Mouse (Mus musculus) liver, postnatal 0 days (tissue): Measurements from ENCODE around the gene Limd2.

Experiments used
- CTCF ChIP-seq: sonication (generic); IDR thresholded peaks from 2 replicates; pipeline ENCODE4 v1.5.1; 2016; ENCODE audit warnings: antibody characterized with exemption, low read depth
- EP300 ChIP-seq: IDR thresholded peaks from 2 replicates; pipeline ENCODE4 v1.6.1; 2016; ENCODE audit warnings: antibody characterized with exemption, low read depth, mild to moderate bottlenecking

DNA sequence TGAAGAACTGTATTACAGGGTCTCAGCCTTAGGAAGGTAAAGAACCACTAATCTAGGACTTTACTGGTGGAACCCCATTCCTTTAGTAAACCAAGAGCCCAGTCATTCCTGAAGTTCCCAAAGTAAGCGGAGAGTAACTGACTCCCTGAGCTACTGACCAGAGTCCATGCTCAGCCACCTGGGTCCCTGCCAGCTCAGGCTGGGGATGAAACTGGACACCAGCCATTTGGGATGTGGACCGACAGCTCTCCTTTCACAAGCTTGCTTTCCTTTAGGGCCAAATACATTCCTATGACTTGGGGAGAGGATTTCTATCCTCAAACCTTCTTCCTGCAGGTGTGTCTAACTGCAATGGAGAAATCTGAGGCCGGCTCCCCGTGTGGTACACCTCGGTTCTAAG is 13.7 kb upstream of the Limd2 start:
- TF ChIP-seq CTCF: no peak
- no peak for TF ChIP-seq EP300
